Mouse (Mus musculus) mature B cell (primary cell): ENCODE results near the gene Shq1.

Source experiments
- in situ Hi-C: fragments of 300-500 bp; cut with MboI; formaldehyde crosslinking; loops from 2 replicates; pipeline ENCODE4 v1.14.3; 2019

Gene Shq1

DNA sequence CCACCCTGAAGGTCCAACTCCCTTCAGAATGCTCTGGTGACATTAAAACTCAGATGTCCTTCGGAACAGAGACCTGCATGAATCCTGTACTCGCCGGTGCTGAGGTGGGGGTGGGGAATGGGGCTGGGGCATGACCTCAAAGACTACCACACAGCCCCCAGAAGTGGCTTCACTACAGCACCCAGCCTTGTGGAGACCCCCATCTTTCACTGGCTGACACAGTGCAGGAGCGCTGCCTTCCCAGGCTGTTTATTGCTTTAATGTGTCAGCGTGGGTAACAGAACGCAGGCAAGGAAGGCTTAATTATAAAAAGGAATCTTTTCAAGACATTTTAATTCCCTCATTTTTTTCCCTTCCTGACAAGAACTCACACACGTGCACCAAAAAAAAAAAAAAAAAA is 137.6 kb downstream of the Shq1 start:
- in situ Hi-C loops = loop anchor here (25.0 kb wide), 1 partner anchor 721 kb away; no protein-coding TSS in a partner anchor

DNA sequence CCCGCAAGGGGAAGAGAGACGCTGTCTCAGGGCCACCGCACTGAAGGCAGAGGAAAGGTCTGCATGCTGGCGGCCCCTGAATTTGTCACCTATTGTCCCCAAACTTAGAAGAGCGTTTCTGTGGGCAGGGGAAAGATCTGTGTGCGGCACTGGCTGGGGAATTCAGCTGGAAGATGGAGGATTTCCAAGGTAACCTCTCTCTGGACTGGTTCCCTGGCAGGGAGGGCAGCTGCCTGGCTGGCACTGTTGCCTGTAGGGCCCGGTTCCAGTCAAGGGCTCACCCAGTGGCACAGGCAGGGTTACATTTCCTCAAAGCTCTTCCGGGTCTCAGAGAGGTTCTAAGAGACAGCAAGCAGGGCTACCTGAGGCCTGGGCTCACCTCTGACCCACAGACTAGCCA is 138.6 kb downstream of the Shq1 start:
- in situ Hi-C loops = loop anchor here (25.0 kb wide), 1 partner anchor 720 kb away; no protein-coding TSS in a partner anchor

DNA sequence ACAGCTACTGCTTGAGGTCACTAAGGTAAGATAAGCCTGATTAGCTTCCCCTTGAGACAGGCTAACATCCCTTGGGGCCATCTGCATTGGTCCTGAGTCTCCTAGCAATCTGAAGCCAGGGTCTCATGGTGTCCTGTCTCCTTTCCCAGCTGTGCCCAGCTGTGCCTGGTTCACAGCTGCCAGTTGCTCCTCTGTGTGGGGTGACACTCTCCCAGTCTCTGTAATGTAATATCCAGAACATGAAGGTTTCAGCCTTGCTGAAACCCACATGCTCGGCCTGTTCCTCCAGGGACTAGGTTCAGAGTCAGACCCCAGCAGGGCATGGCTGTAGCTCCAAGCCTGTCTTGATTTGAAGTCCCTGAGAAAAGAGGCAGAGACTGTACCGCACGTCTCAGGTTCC is 141.3 kb downstream of the Shq1 start:
- in situ Hi-C loops = loop anchor here (25.0 kb wide), 1 partner anchor 717 kb away; no protein-coding TSS in a partner anchor

DNA sequence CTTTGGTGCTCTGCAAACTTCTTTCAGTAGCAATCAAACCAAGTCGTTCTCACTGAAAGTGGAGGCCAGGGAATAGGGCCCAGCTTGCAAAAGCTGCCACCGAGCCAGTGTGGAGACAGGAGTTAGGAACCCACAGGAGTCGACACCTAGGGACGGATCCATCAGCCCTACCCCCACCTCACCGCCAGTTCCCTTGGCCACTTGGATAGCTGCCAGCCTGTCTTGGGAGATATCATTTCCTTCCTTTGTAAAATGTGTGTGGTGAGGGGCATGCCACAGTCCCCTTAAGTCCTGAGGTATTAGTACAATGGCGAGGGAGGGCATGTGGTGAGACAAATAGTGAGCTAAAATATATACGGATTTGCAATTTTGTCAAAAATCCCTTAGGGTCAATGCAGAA is 142.4 kb downstream of the Shq1 start:
- in situ Hi-C loops = loop anchor here (25.0 kb wide), 1 partner anchor 716 kb away; no protein-coding TSS in a partner anchor

DNA sequence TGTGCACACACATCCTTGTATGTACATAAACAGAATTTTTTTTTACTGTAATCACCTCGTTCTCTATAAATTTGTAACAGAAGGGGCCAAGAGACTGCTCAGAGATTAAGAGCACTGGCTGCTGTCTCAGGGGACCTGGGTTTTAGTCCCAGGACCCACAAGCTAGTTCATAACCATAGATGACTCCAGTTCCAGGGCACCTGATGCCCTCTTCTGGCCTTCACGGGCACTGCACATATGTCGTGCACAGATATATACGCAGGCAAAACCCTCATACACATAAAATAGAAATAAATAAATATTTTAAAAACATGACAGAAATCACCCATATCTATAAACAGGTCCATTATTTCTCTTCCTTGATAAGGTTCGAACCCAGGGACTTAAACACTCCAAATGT is 143.0 kb downstream of the Shq1 start:
- in situ Hi-C loops = loop anchor here (25.0 kb wide), 1 partner anchor 716 kb away; no protein-coding TSS in a partner anchor

DNA sequence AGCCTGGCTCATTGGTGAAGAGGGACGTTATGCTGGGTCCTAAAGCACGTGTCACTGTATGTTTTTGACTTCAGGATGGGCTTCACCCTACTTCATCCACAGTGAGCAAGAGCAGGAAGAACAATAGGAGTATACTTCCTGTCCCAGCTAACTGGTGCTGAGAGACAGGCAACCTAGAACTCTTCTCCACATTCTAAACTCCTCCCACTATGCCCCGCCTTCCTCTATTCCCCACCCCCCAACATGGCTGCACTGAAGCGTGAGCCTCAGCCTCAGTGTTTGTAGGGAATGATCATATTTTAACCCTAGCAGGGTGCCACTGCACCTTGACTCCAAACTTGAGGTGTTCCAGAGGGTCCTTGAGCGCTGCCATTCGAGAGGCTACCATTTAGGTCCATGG is 143.8 kb downstream of the Shq1 start:
- in situ Hi-C loops = loop anchor here (25.0 kb wide), 1 partner anchor 715 kb away; no protein-coding TSS in a partner anchor

DNA sequence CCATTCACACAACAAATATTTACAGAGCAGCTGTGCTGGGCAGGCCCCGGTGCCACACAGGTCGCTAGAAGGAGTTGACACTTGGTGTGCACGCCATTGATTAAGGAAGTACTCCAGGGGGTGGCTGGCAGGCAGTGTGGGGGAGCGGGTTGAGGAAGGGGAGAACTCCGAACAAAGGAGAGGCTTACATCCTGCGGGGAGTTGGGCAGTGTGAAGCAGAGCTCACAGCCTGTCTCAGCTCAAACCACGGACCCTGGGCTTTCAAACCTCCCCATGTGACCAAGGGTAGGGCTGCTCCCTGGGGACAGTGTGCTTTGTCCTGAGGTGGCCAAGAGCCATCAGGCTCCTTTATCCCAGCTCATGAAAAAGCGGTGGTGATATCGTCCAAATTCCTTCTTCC is 144.9 kb downstream of the Shq1 start:
- in situ Hi-C loops = loop anchor here (25.0 kb wide), 1 partner anchor 714 kb away; no protein-coding TSS in a partner anchor

DNA sequence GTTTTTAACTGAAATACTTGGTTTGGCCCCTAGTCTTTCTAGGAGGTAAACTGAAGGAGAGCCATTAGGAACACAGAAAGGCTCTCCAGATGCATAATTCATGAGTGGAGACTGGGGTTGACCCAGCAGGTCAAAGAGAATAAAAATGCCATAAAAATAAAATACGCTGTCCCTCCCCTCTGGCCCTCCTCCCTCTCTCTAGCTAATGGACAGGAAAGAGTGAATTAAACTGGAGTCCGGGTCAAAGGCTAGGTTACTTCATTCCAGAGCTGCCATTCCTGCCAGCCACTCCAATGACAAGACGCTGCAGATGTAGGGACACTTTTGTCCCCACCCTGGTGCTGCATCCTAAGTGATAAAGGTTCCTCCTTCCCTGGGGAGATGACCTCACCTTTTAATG is 145.5 kb downstream of the Shq1 start:
- in situ Hi-C loops = loop anchor here (25.0 kb wide), 1 partner anchor 713 kb away; no protein-coding TSS in a partner anchor

DNA sequence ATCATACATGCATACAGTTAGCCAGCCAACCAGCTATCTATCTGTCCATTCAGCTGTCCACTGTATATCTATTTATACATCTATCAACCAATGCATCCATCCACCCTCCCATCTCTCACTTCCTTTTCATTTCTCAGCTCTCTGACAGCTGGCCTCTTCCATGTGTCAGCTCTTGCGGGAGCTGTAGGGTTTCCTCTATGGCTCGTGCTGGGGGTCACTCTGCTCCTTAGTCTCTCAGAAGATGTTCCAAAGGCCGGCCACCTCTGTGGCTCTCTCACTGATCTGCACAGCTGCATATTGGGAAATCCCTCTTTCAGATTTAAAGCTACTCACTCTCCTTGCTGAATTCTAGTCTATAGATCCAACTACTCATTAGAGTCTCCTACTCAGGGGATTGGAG is 148.5 kb downstream of the Shq1 start:
- in situ Hi-C loops = no loop called here

DNA sequence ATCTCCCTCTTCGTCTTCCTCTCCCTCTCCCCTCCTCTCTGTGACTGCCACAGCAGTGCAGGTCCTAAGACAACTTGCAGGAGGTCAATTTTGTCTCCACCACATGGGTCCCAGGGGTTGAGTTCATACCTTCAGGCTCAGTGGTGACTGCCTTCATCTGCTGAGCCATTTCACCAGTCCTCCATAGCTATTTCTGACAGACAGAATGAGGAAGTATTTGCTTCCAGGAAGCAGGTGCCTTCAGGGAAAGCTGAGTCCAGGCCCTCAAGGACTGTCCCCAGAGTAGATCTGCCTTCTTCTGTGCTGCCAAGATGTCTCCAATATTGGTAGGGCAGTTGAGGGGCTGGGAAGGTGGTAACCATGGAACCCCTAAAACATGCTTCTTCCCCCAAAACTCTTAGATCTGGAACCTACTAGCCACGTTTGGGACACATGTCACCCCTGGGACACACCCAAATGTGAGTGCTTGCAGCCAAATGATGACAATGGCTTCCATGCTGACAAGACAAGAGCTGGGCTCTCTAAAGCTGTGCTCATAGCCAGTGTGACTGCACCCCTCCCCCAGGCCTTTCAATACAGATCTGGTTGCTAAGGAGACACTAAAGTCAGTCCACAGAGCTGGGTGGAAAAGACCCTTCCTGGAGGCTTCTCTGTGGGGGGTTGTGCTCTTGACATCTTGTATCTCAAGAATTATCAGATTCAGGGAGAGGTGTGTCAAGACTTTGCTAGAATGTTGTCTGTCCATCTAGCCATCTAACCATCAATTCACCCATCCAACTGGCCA is 149.2 kb downstream of the Shq1 start:
- in situ Hi-C loops = no loop called here

DNA sequence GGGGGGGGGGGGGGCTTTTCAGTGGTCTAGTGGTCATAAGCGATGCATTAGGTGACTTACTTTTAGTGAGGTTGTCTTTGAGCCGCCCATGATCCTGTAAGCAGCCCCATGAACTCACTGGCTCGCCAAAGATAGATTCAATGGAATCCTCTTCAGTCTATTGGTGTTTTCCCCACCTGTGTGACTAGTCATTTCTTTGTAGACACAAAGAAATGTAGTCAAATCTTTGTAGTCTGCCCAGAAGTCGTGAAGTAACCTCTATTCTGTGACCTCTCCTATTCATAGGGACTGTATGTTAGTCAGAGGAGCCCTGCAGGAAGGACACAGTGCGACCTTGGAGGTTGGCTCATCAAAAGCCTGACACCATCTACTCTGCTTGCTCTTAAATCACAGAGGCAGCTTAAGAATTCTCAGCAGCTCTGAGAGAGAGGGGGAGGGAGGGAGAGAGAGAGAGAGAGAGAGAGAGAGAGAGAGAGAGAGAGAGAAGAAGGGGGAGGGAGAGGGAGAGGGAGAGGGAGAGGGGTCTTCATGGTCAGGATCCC is 150.3 kb downstream of the Shq1 start:
- in situ Hi-C loops = no loop called here

DNA sequence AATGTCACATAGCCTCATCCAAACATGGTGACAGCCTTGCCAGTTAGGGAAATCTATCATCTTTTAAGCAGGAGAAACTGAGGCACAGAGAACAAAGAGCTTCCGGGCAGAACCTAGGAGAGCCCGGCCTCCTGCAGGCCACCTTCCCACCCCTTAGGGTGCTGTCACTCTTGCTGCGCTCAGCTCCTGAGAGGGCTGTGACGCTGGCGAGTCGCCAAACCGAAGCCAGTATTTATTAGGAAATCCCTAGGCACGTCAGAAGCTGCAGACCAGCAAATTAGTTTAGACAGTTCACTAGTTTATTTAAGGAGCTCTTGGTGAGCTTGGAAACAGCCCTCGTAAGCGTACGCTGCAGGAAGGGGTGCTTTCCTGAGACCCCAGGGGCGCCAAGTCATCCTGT is 151.1 kb downstream of the Shq1 start:
- in situ Hi-C loops = no loop called here
